Mouse (Mus musculus) retina, postnatal 7 days (tissue): Measurements from ENCODE around the gene Med20.
"Not testable (repeated sequence)": the region's sequence is repeated elsewhere in the genome, so short reads cannot be mapped to it uniquely, and the experiment has no call there.

Experiments
- DNase-seq: peaks from one replicate; pipeline ENCODE4 v3.0.0-alpha.2; 2012; ENCODE audit warnings: low read depth, low spot score

Med20 gene

GRCm38 (mm10) chr17:47596839-47597164, 14.6 kb upstream of the Med20 start:
- DNase-seq = no peak

- no peak for DNase-seq
Measured at GRCm38 (mm10) chr17:47597261-47597660, 14.1 kb upstream of the Med20 start.

GRCm38 (mm10) chr17:47597838-47598579, 13.4 kb upstream of the Med20 start:
- no peak for DNase-seq

DNA sequence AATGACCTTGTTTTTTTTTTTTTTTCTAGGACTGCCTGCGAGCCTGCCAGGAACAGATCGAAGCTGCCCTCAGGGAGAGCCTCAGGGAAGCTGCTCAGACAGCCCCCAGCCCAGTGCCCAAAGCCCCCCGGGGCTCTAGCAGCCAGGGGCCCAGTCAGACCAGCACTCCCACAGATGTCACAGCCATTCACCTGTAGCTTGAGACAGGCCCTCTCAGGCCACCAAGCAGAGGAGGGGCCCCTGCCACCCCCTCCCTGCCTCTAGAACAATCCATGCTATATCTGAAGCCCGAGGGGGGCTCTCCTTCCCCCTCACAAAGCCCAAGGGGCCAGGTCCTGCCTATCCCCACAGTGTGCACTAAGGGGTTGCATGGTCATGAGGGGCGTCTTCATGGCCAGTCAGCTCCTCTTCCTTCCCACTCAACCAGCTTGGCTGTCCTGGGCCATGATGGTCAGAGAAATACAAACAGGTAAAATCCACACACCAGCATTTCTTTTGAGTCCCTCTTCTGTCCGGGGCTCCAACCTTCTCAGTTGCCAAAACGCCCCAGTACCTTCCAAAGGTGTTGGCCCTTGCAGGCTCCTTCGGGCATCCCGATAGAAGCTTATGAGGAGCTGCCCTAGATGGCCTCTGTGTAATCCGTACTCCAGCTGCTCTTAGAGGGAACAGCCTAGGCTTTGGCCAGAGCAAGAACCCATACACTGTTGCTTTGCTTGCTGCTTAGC, 12.6 kb upstream of the Med20 start:
- not testable (repeated sequence) for DNase-seq

GRCm38 (mm10) chr17:47599511-47600297, 11.7 kb upstream of the Med20 start:
- no peak for DNase-seq

- DNase-seq = no peak
Measured at GRCm38 (mm10) chr17:47600601-47601388, 10.6 kb upstream of the Med20 start.

DNA sequence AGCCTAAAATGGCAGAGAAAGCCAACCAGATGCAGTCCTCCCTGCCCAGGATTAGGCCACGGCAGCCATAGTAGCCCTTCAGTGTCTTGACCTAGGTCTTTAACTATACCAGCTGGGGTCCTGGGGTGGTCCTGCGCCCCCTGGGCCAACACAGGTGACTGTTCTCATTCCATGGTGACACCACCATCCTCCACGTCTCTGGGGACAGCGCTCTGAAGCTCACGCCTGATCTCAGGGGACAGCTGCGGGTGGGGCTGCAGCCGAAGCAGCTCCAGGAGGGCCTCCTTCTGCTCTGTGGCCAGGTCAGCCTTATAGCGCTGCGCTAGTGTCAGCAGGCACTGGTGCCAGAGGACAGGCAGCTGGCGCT, 10.0 kb upstream of the Med20 start:
- no peak for DNase-seq

- no peak for DNase-seq
Measured at GRCm38 (mm10) chr17:47602289-47602688, 9.1 kb upstream of the Med20 start.

GRCm38 (mm10) chr17:47606220-47606619, 5.2 kb upstream of the Med20 start:
- no peak for DNase-seq

DNA sequence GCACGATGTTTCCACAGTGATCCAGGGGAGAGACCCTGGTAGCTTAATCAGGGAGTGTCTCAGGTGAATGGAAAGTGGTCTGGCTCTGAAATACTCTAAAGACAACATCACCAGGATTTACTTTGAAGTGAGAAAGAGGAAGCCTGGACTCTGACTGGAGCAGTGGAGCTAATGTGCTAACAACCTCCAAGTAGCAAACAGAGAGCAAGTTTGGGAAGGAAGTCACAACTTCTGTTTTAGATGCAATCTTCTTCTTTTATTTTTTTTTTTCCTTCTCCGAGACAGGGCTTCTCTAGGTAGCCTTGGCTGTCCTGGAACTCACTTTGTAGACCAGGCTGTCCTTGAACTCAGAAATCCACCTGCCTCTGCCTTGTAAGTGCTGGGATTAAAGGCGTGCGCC, 2.2 kb upstream of the Med20 start:
- no peak for DNase-seq

DNA sequence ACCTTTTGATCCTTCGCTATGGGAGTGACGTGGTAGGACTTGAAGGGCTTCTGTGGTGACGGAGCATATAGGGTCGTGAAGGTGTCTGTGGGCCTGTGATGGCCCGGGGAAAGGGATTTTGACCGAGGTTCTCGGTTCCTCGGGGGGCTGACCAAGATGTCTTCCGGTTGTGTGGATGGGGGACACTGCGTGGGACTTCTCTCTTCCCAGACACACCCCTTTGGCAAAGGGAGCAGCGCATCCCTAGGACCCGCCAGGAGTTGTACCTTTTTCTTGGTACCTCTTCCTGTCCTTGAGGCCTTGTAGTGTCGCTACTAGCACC, 240 bp downstream of the Med20 start:
- no peak for DNase-seq

DNA sequence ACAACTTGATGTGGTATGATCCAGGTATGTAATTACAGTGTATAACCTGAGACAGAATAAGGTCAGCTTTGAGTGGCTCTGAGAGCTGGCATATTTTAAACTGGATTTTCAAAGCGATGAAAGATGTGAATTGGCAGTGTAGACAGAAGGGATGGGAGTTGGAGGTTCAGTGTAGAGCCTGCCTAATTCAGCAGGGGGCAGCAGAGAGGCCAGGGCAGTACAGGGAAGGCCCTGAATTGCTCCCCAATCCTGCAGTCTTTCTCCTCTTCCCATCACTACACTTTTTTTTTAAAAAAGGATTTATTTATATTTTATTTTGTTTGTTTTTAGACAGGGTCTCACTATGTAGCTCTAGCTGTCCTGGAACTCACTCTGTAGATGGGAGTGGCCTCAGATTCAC, 2.6 kb downstream of the Med20 start:
- no peak for DNase-seq

DNA sequence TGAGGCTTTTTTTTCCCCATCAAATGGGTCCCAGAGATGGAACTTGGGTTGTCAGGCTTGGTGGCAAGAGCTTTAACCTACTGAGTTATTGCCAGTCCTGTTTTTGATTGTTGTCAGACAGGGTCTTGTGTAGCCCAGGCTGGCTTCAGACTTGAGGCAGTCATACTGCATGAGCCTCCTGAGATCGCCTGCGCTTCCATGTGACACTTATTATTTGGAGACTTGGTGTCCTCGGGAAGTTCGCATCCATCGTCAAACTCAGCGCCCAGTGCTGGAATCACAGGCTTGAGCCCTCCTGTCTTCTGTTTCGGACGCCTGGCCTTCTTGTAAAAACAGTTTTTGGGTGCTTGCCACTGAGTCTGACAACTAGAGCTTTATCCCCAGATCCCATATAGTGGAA, 4.7 kb downstream of the Med20 start:
- no peak for DNase-seq

GRCm38 (mm10) chr17:47616652-47617051, 5.3 kb downstream of the Med20 start:
- DNase-seq = no peak

GRCm38 (mm10) chr17:47617605-47618307, 6.4 kb downstream of the Med20 start:
- no peak for DNase-seq

GRCm38 (mm10) chr17:47618556-47619311, 7.4 kb downstream of the Med20 start:
- no peak for DNase-seq

DNA sequence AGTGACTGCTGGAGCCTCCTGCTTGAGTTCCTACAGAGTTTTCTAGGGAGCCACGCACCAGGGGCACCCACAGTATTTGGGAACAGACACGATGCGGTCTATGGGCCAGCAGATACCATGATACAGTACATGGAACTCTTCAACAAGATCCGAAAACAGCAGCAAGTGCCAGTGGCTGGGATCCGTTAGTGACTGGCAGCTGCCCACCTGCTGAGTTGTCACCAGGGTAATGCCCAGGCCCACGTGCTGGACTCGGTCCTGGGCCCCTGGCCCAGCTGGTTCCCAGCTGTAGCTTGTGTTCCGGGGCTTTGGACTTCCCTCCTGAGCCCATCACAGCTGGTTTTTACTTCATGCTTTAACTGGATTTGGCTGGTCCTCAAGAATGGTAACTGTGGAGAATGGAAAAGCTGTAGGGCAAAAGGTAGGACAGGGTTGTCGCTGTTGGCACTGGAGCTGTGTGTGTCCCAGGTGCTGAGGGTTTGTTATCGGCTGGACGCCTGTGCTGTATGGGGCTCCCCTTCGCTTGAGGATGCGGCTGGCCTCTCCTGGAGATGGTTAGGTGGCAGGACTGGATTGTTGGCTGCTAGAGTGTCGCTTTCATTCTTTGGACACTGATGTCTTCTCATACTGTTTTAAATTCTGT, 11.7 kb downstream of the Med20 start:
- DNase-seq = no peak

- not testable (repeated sequence) for DNase-seq
Measured at GRCm38 (mm10) chr17:47624572-47624971, 13.2 kb downstream of the Med20 start.

DNA sequence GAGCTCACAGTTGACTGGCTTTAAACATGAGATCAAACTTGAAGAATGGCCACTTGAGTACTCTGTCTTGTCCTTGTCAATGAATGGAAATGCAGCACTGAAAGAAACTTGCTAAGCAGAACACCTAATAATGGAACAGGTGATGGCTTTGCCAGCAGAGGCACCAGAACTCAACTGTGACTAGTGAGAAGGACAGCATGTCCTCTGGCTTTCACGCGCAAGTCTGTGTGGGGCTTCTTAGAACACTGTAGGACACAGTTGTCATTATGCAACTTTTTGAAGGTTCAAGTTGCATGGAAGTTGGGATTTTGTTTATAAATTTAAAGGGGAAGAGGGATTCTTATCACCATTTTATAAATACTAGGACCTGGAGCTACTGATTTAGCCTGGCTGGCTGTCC, 13.7 kb downstream of the Med20 start:
- DNase-seq = no peak

- no peak for DNase-seq
Measured at GRCm38 (mm10) chr17:47626031-47626430, 14.6 kb downstream of the Med20 start.
